Mouse (Mus musculus) stomach, embryonic 15.5 days (tissue): ENCODE measurements around the gene Klhl25. TPM values are rescaled to one million over a fixed set of nuclear protein-coding genes. Genes with fewer than 3 reads are reported as not detected.
"Not testable (repeated sequence)": the region's sequence is repeated elsewhere in the genome, so short reads cannot be mapped to it uniquely, and the experiment has no call there.

Experiments used
- ATAC-seq: fragments of 200-750 bp; cut with Nextera tagmentation; 2 replicates; pipeline ENCODE4 v1.8.0; 2017; ENCODE audit warnings: low read depth, moderate number of reproducible peaks, moderate TSS enrichment; ENCODE audit not compliant: insufficient read depth, low FRiP score
- H3K27ac ChIP-seq: fragments of 300-500 bp; sonication (generic); 2 replicates; pipeline ENCODE4 v1.5.1; 2015; ENCODE audit warnings: mild to moderate bottlenecking, inconsistent platforms
- H3K27me3 ChIP-seq: fragments of 300-500 bp; sonication (generic); replicated peaks from 2 replicates; pipeline ENCODE4 v1.6.1; 2015; ENCODE audit warnings: inconsistent platforms
- H3K36me3 ChIP-seq: fragments of 300-500 bp; sonication (generic); 2 replicates; pipeline ENCODE4 v1.6.1; 2015; ENCODE audit warnings: inconsistent platforms
- H3K4me1 ChIP-seq: fragments of 300-500 bp; sonication (generic); 2 replicates; pipeline ENCODE4 v1.6.1; 2015; ENCODE audit warnings: inconsistent platforms
- H3K4me2 ChIP-seq: fragments of 300-500 bp; sonication (generic); 2 replicates; pipeline ENCODE4 v1.6.1; 2015; ENCODE audit warnings: mild to moderate bottlenecking, inconsistent platforms
- H3K4me3 ChIP-seq: fragments of 300-500 bp; sonication (generic); replicated peaks from 2 replicates; pipeline ENCODE4 v1.5.1; 2015; ENCODE audit warnings: inconsistent platforms
- H3K9ac ChIP-seq: fragments of 300-500 bp; sonication (generic); 2 replicates; pipeline ENCODE4 v1.6.1; 2015; ENCODE audit warnings: inconsistent platforms
- H3K9me3 ChIP-seq: fragments of 300-500 bp; sonication (generic); 2 replicates; pipeline ENCODE4 v1.6.1; 2016; ENCODE audit warnings: inconsistent platforms
- WGBS: fragments of 180-500 bp; shearing (Covaris S2); methylation state at CpG from one replicate; pipeline ENCODE4 v1.1.7; 2015; 5-methylcytosine and 5-hydroxymethylcytosine counted together
- polyA plus RNA-seq: library from polyadenylated mRNA; unstranded; fragments of >200 nt; fragmentation: Nextera tagmentation; extraction: Ambion mirVana; gene quantifications from 2 replicates; pipeline ENCODE4 v1.2.1, GENCODE M21; 2015

Gene Klhl25
- polyA plus RNA-seq, 1 experiment from 2014 or later = 11.5 TPM

GRCm38 (mm10) chr7:75863248-75863911, 15.3 kb downstream of the Klhl25 start:
- H3K4me1 ChIP-seq, H3K4me3 ChIP-seq, H3K9me3 ChIP-seq, H3K4me2 ChIP-seq, H3K9ac ChIP-seq, H3K27me3 ChIP-seq, H3K27ac ChIP-seq: not testable (repeated sequence)
- ATAC-seq = peak; percentile 86
- H3K36me3 ChIP-seq = peaks cover 20% of the 10 kb centered on the region
- WGBS = 77% methylated on average over 5 of the region's 5 CpGs

GRCm38 (mm10) chr7:75865026-75865425, 16.9 kb downstream of the Klhl25 start:
- no peak overlapping the region for H3K9ac ChIP-seq
- WGBS = 96% methylated on average over 6 of the region's 6 CpGs
- no peak overlapping the region for H3K4me2 ChIP-seq
- no peak overlapping the region for H3K27ac ChIP-seq
- ATAC-seq = no peak
- H3K36me3 ChIP-seq = peaks cover 26% of the 10 kb centered on the region
- no peaks in the 10 kb centered on the region for H3K9me3 ChIP-seq
- no peaks in the 10 kb centered on the region for H3K27me3 ChIP-seq
- no peaks in the 10 kb centered on the region for H3K4me1 ChIP-seq
- no peak overlapping the region for H3K4me3 ChIP-seq

GRCm38 (mm10) chr7:75866557-75866956, 18.4 kb downstream of the Klhl25 start:
- Histone ChIP-seq H3K9me3 (no peaks in the 10 kb centered on the region), H3K4me1 (no peaks in the 10 kb centered on the region), H3K4me2 (no peak overlapping the region), H3K4me3 (no peak overlapping the region), H3K9ac (no peak overlapping the region), H3K36me3 (peaks cover 29% of the 10 kb centered on the region), H3K27me3 (no peaks in the 10 kb centered on the region), H3K27ac (no peak overlapping the region)
- no peak for ATAC-seq
- WGBS = 89% methylated on average over 13 of the region's 13 CpGs

- Histone ChIP-seq H3K4me1 (no peaks in the 10 kb centered on the region), H3K4me2 (no peak overlapping the region), H3K36me3 (peaks cover 29% of the 10 kb centered on the region), H3K4me3 (no peak overlapping the region), H3K9ac (no peak overlapping the region), H3K27me3 (no peaks in the 10 kb centered on the region), H3K9me3 (no peaks in the 10 kb centered on the region), H3K27ac (no peak overlapping the region)
- WGBS = 82% methylated on average over 2 of the region's 2 CpGs
- ATAC-seq = no peak
These were observed 20.6 kb downstream of the Klhl25 start for GRCm38 (mm10) chr7:75868687-75869086.

GRCm38 (mm10) chr7:75870551-75870950, 22.4 kb downstream of the Klhl25 start:
- no peak overlapping the region for H3K9ac ChIP-seq
- WGBS = 74% methylated on average over 9 of the region's 9 CpGs
- H3K36me3 ChIP-seq = peaks cover 20% of the 10 kb centered on the region
- no peaks in the 10 kb centered on the region for H3K27me3 ChIP-seq
- no peak overlapping the region for H3K27ac ChIP-seq
- no peak overlapping the region for H3K4me3 ChIP-seq
- no peaks in the 10 kb centered on the region for H3K4me1 ChIP-seq
- H3K9me3 ChIP-seq = no peaks in the 10 kb centered on the region
- no peak for ATAC-seq
- H3K4me2 ChIP-seq = no peak overlapping the region

GRCm38 (mm10) chr7:75872255-75872654, 24.1 kb downstream of the Klhl25 start:
- no peak overlapping the region for H3K9ac ChIP-seq
- no peak overlapping the region for H3K27ac ChIP-seq
- H3K4me3 ChIP-seq = no peak overlapping the region
- peaks cover 12% of the 10 kb centered on the region; the same call in 1 of the 2 replicates for H3K36me3 ChIP-seq
- no peaks in the 10 kb centered on the region for H3K27me3 ChIP-seq
- no peaks in the 10 kb centered on the region for H3K4me1 ChIP-seq
- no peaks in the 10 kb centered on the region for H3K9me3 ChIP-seq
- H3K4me2 ChIP-seq = no peak overlapping the region
- ATAC-seq = no peak
- WGBS = 64% methylated on average over 5 of the region's 5 CpGs

GRCm38 (mm10) chr7:75872697-75873096, 24.6 kb downstream of the Klhl25 start:
- no peaks in the 10 kb centered on the region for H3K4me1 ChIP-seq

GRCm38 (mm10) chr7:75873216-75873615, 25.1 kb downstream of the Klhl25 start:
- no peaks in the 10 kb centered on the region for H3K27me3 ChIP-seq
- no peak overlapping the region for H3K4me2 ChIP-seq
- no peak overlapping the region for H3K9ac ChIP-seq
- no peaks in the 10 kb centered on the region for H3K9me3 ChIP-seq
- H3K4me1 ChIP-seq = no peaks in the 10 kb centered on the region
- no peak for ATAC-seq
- 75% methylated on average over 3 of the region's 3 CpGs for WGBS
- no peak overlapping the region for H3K27ac ChIP-seq
- H3K4me3 ChIP-seq = no peak overlapping the region
- H3K36me3 ChIP-seq = peaks cover 8% of the 10 kb centered on the region; the same call in 1 of the 2 replicates

More at GRCm38 (mm10) chr7:75872697-75873096, 24.6 kb downstream of the Klhl25 start:
- no peak overlapping the region for H3K9ac ChIP-seq
- no peak overlapping the region for H3K4me3 ChIP-seq
- ATAC-seq = no peak
- peaks cover 9% of the 10 kb centered on the region; the same call in 1 of the 2 replicates for H3K36me3 ChIP-seq
- WGBS = 80% methylated on average over 8 of the region's 8 CpGs
- no peak overlapping the region for H3K27ac ChIP-seq
- no peak overlapping the region for H3K4me2 ChIP-seq
- H3K9me3 ChIP-seq = no peaks in the 10 kb centered on the region
- no peaks in the 10 kb centered on the region for H3K27me3 ChIP-seq

- no peak for ATAC-seq
- Histone ChIP-seq H3K4me2 (no peak overlapping the region), H3K9ac (no peak overlapping the region), H3K36me3 (peaks cover 8% of the 10 kb centered on the region; the same call in 1 of the 2 replicates), H3K27ac (no peak overlapping the region), H3K4me3 (no peak overlapping the region), H3K4me1 (no peaks in the 10 kb centered on the region), H3K27me3 (no peaks in the 10 kb centered on the region), H3K9me3 (no peaks in the 10 kb centered on the region)
- 95% methylated on average over 7 of the region's 7 CpGs for WGBS
These were observed 25.6 kb downstream of the Klhl25 start for GRCm38 (mm10) chr7:75873746-75874145.

GRCm38 (mm10) chr7:75879436-75879835, 31.3 kb downstream of the Klhl25 start:
- ATAC-seq, H3K4me3 ChIP-seq, H3K4me2 ChIP-seq, H3K36me3 ChIP-seq, H3K4me1 ChIP-seq, H3K27me3 ChIP-seq, H3K9me3 ChIP-seq, H3K27ac ChIP-seq, H3K9ac ChIP-seq: not testable (repeated sequence)
- WGBS = 83% methylated on average over 2 of the region's 2 CpGs

- no peaks in the 10 kb centered on the region for H3K27me3 ChIP-seq
- no peak for ATAC-seq
- no peak overlapping the region for H3K4me2 ChIP-seq
- no peaks in the 10 kb centered on the region for H3K9me3 ChIP-seq
- WGBS = 57% methylated on average over 8 of the region's 8 CpGs
- H3K4me1 ChIP-seq = no peaks in the 10 kb centered on the region; the same call in 1 of the 2 replicates
- no peak overlapping the region for H3K9ac ChIP-seq
- no peak overlapping the region for H3K4me3 ChIP-seq
- H3K36me3 ChIP-seq = no peaks in the 10 kb centered on the region
- H3K27ac ChIP-seq = no peak overlapping the region
These were observed 32.1 kb downstream of the Klhl25 start for GRCm38 (mm10) chr7:75880236-75880635.

- H3K9ac ChIP-seq = no peak overlapping the region
- peak; percentile 89 for ATAC-seq
- no peaks in the 10 kb centered on the region; the same call in 1 of the 2 replicates for H3K4me1 ChIP-seq
- 3% methylated on average over 8 of the region's 8 CpGs for WGBS
- H3K27ac ChIP-seq = no peak overlapping the region
- H3K4me3 ChIP-seq = no peak overlapping the region
- H3K4me2 ChIP-seq = no peak overlapping the region
- no peaks in the 10 kb centered on the region for H3K9me3 ChIP-seq
- H3K27me3 ChIP-seq = no peaks in the 10 kb centered on the region
- H3K36me3 ChIP-seq = no peaks in the 10 kb centered on the region
These were observed 32.5 kb downstream of the Klhl25 start for GRCm38 (mm10) chr7:75880650-75881049.
